Mouse (Mus musculus) midbrain, embryonic 13.5 days (tissue): ENCODE measurements around the gene Pknox1. TPM values are rescaled to one million over a fixed set of nuclear protein-coding genes. Genes with fewer than 3 reads are reported as not detected.
"Not testable (repeated sequence)": the region's sequence is repeated elsewhere in the genome, so short reads cannot be mapped to it uniquely, and the experiment has no call there.

Source experiments
- ATAC-seq: fragments of 200-750 bp; cut with Nextera tagmentation; 2 replicates; pipeline ENCODE4 v1.8.0; 2017; ENCODE audit warnings: mild to moderate bottlenecking, moderate TSS enrichment, moderate library complexity
- H3K27ac ChIP-seq: fragments of 300-500 bp; sonication (generic); 2 replicates; pipeline ENCODE4 v1.5.1; 2015; ENCODE audit warnings: inconsistent platforms, mild to moderate bottlenecking, moderate library complexity
- H3K27me3 ChIP-seq: fragments of 300-500 bp; sonication (generic); 2 replicates; pipeline ENCODE4 v1.6.1; 2015; ENCODE audit warnings: mild to moderate bottlenecking, inconsistent platforms
- H3K36me3 ChIP-seq: fragments of 300-500 bp; sonication (generic); 2 replicates; pipeline ENCODE4 v1.6.1; 2015; ENCODE audit warnings: mild to moderate bottlenecking, inconsistent platforms
- H3K4me1 ChIP-seq: fragments of 300-500 bp; sonication (generic); replicated peaks from 2 replicates; pipeline ENCODE4 v1.6.1; 2015; ENCODE audit warnings: inconsistent platforms
- H3K4me2 ChIP-seq: fragments of 300-500 bp; sonication (generic); replicated peaks from 2 replicates; pipeline ENCODE4 v1.6.1; 2015; ENCODE audit warnings: moderate library complexity, mild to moderate bottlenecking, inconsistent platforms
- H3K4me3 ChIP-seq: fragments of 300-500 bp; sonication (generic); replicated peaks from 2 replicates; pipeline ENCODE4 v1.5.1; 2015; ENCODE audit warnings: mild to moderate bottlenecking, inconsistent platforms
- H3K9ac ChIP-seq: fragments of 300-500 bp; sonication (generic); replicated peaks from 2 replicates; pipeline ENCODE4 v1.6.1; 2015; ENCODE audit warnings: mild to moderate bottlenecking, inconsistent platforms
- H3K9me3 ChIP-seq: fragments of 300-500 bp; sonication (generic); 2 replicates; pipeline ENCODE4 v1.6.1; 2016; ENCODE audit warnings: mild to moderate bottlenecking, inconsistent platforms
- WGBS: fragments of 180-500 bp; shearing (Covaris S2); methylation state at CpG from one replicate; pipeline ENCODE4 v1.1.7; 2015; 5-methylcytosine and 5-hydroxymethylcytosine counted together
- polyA plus RNA-seq: library from polyadenylated mRNA; unstranded; fragments of >200 nt; fragmentation: Nextera tagmentation; extraction: Ambion mirVana; gene quantifications from 2 replicates; pipeline ENCODE4 v1.2.1, GENCODE M21; 2015

The Pknox1 gene
- polyA plus RNA-seq, 1 experiment from 2014 or later, result 24.6 TPM

DNA sequence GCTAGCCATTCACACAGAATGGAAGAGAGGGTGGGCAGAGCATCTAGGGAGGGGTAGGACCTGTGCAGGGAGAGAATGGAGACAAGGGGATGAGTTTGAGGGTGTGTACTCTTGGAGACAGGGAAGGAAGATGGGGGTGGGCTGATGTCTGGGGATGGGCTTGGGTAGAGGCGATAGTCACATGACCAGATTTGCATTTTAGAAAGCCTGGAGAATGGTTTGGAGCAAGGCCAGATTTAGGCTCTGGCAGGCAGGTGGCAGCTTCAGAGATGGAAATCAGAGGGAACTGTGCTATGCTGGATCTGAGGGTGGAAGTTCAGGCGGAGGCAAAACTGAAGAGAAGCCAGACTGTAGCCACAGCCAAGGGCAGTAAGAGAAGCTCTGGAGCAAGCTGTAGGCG is 15.8 kb downstream of the Pknox1 start:
- 0 out of 2 replicates have a peak overlapping the region, but pooled peaks have one; percentile 15 for H3K9ac ChIP-seq
- WGBS, result 34% methylated on average over 3 of the region's 3 CpGs
- peak; percentile 64 for ATAC-seq

DNA sequence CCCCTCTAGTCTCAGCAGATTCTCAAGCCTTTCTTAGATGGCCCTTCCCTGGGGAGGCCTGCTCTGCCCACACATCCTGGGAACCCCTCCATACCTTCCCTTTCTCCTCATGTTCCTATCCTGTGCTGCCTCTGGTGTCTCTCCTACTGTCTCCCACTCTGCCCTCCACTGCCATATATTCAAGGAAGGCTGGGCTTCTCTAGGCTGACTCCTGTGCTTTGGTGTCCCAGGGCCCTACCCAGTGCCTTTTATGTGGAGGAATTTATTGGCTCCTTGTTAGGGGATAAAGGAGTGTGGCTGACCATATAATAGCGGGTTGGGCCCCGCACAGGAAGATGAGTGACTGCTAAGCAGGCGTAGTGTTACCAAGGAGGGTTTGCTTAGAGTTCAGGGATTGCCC is 18.7 kb downstream of the Pknox1 start:
- H3K36me3 ChIP-seq, result peaks cover 6% of the 10 kb centered on the region; the same call in 1 of the 2 replicates
- no peak overlapping the region for H3K9ac ChIP-seq
- ATAC-seq, result no peak
- H3K9me3 ChIP-seq, result no peaks in the 10 kb centered on the region
- H3K4me2 ChIP-seq, result no peak overlapping the region
- peaks cover 26% of the 10 kb centered on the region for H3K4me1 ChIP-seq
- no peak overlapping the region for H3K4me3 ChIP-seq
- 0 out of 2 replicates have a peak overlapping the region, but pooled peaks have one; percentile 40 for H3K27ac ChIP-seq
- 79% methylated on average over 3 of the region's 3 CpGs for WGBS
- H3K27me3 ChIP-seq, result no peaks in the 10 kb centered on the region

More for the DNA sequence above, 15.8 kb downstream of the Pknox1 start:
- no peaks in the 10 kb centered on the region for H3K27me3 ChIP-seq
- H3K27ac ChIP-seq, result peak overlapping the region; percentile 75
- H3K36me3 ChIP-seq, result peaks cover 6% of the 10 kb centered on the region; the same call in 1 of the 2 replicates
- peaks cover 26% of the 10 kb centered on the region for H3K4me1 ChIP-seq
- H3K4me2 ChIP-seq, result no peak overlapping the region
- H3K4me3 ChIP-seq, result no peak overlapping the region
- no peaks in the 10 kb centered on the region for H3K9me3 ChIP-seq

DNA sequence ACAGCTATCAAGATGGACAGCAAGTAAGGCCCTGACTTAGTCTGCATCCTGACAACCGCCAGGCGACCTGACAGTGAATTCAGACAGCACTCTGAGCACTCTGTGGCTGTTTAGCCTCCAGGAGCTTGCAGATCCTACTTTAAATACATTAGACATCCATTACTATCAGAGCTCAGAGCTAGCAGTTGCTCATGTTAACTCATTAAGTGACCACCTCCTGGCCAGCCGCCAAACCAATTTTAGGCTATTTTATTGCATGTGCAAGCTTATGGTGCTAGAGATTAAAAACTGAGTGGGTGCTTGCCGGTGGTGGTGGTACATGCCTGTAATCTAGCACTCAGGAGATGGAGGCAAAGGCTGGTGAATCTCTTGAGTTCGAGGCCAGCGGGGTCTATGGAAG is 19.2 kb downstream of the Pknox1 start:
- H3K27me3 ChIP-seq, result no peaks in the 10 kb centered on the region
- peaks cover 11% of the 10 kb centered on the region for H3K36me3 ChIP-seq
- no peaks in the 10 kb centered on the region for H3K9me3 ChIP-seq
- ATAC-seq, result no peak
- WGBS, result 83% methylated on average over 6 of the region's 6 CpGs
- H3K4me1 ChIP-seq, result peaks cover 26% of the 10 kb centered on the region
- no peak overlapping the region for H3K4me3 ChIP-seq
- H3K27ac ChIP-seq, result no peak overlapping the region
- no peak overlapping the region for H3K4me2 ChIP-seq
- no peak overlapping the region for H3K9ac ChIP-seq

DNA sequence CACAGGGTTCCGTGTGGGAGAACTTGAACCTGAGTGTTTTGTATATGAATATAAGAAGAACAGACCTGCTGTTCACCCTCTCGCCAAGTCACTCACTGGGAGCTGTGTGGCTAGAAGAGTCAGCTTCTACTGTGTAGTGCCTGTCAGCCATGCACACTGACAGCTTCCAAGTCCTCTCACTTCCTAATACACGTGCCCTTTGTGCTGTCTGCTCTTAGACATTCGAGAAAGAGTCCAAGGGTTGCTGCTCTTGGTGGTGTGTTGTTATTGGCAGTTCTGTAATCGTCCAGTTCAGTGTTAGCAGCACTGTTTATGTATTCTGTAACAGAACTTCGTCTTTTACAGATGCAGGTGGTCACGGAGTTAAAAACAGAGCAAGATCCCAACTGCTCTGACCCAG is 23.6 kb downstream of the Pknox1 start:
- no peak overlapping the region for H3K4me2 ChIP-seq
- H3K9me3 ChIP-seq, result no peaks in the 10 kb centered on the region
- H3K4me1 ChIP-seq, result no peaks in the 10 kb centered on the region; the same call in 1 of the 2 replicates
- WGBS, result 86% methylated on average over 7 of the region's 7 CpGs
- H3K27ac ChIP-seq, result no peak overlapping the region
- peaks cover 48% of the 10 kb centered on the region for H3K36me3 ChIP-seq
- H3K4me3 ChIP-seq, result no peak overlapping the region
- ATAC-seq, result no peak
- no peak overlapping the region for H3K9ac ChIP-seq
- no peaks in the 10 kb centered on the region for H3K27me3 ChIP-seq

DNA sequence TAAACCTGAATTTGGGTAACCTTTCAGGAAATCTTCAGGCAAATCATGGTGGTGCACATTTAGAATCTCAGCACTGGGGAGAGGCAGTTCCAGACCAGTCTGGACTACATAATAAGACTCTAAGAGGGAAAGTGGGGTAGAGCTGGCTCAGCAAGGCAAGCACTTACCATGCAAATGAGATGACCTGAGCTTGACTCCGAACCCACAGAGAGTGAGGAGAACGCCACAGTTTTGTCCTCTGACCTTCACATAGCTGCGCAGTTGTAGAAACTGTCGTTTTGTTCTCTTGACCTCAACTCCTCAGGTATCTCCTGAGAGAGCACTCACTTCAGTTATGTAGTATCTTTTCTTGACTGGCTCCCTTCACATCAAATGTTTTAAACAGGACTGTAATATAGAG is 24.2 kb downstream of the Pknox1 start:
- no peak overlapping the region for H3K27ac ChIP-seq
- no peak overlapping the region for H3K9ac ChIP-seq
- no peak overlapping the region for H3K4me2 ChIP-seq
- no peaks in the 10 kb centered on the region for H3K27me3 ChIP-seq
- H3K9me3 ChIP-seq, result no peaks in the 10 kb centered on the region
- no peak overlapping the region for H3K4me3 ChIP-seq
- H3K4me1 ChIP-seq, result no peaks in the 10 kb centered on the region
- ATAC-seq, result no peak
- 90% methylated on average over 4 of the region's 4 CpGs for WGBS
- H3K36me3 ChIP-seq, result peaks cover 50% of the 10 kb centered on the region

DNA sequence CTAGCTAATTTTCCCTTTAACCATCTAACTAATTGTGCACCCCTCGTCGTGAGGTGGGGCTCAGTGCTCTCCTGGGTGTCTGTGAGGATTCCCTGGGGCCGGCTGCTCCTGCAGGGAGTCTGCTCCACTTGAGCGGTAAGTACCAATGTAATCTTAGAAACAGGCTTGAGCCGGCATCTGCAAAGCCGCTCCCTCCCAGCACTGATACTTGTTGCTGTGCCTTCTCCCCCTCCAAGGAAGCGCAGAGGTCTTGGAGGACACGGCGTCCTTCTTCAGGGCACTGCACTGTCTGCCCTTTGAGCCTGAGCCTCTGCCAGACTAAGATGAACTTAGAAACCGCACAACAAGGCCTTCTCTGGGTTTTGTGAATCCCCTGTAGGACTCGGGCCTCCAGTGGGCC is 26.3 kb downstream of the Pknox1 start:
- no peak overlapping the region for H3K9ac ChIP-seq
- H3K4me2 ChIP-seq, result no peak overlapping the region
- WGBS, result 84% methylated on average over 11 of the region's 11 CpGs
- peaks cover 57% of the 10 kb centered on the region for H3K36me3 ChIP-seq
- H3K4me1 ChIP-seq, result no peaks in the 10 kb centered on the region
- H3K27ac ChIP-seq, result no peak overlapping the region
- H3K27me3 ChIP-seq, result no peaks in the 10 kb centered on the region
- H3K4me3 ChIP-seq, result no peak overlapping the region
- ATAC-seq, result no peak
- H3K9me3 ChIP-seq, result no peaks in the 10 kb centered on the region

DNA sequence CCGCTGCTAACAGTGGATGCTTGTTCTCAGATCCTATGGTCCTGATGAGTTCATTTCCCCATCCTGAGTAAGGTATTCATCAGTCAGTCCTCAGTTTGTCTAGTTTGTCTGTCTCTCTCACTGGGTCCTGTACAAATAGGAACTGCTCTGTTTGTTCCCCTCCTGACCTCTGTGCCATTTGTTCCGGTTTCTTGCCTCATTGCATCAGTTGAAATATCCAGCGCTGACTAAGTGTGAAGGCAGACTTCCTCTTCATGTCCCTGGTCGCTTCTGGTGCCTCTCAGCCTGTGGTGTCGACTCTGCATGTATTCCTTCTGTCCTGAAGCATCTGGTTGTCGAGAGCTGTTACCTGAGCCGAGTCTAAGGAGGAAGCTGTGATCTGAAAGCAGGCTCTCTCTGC is 30.1 kb downstream of the Pknox1 start:
- WGBS, result 83% methylated on average over 7 of the region's 7 CpGs
- no peak overlapping the region for H3K9ac ChIP-seq
- no peaks in the 10 kb centered on the region for H3K27me3 ChIP-seq
- no peak overlapping the region for H3K4me3 ChIP-seq
- H3K36me3 ChIP-seq, result peaks cover 75% of the 10 kb centered on the region
- H3K27ac ChIP-seq, result peak overlapping the region; percentile 19; the same call in 1 of the 2 replicates
- H3K9me3 ChIP-seq, result no peaks in the 10 kb centered on the region
- no peak overlapping the region for H3K4me2 ChIP-seq
- ATAC-seq, result no peak
- H3K4me1 ChIP-seq, result no peaks in the 10 kb centered on the region

DNA sequence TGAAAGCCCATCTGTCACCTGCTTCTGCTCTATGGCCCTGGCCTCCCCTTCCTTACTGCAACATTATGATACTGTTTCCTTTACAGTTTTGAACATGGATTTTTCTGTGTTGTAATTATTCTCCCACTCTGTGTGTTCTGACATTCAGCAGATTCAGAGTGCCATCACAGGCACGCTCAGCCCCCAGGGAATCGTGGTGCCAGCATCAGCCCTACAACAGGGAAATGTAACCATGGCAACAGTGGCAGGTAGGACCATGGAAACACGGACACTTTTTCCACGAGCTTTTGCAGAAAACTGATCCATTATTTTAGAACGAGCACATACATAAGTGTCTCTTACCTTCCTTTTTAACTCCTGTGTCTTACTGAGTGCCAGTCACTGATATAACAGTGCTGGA is 30.5 kb downstream of the Pknox1 start:
- Histone ChIP-seq H3K27ac (peak overlapping the region; percentile 19; the same call in 1 of the 2 replicates), H3K9ac (no peak overlapping the region), H3K4me1 (no peaks in the 10 kb centered on the region), H3K4me2 (no peak overlapping the region), H3K27me3 (no peaks in the 10 kb centered on the region), H3K9me3 (no peaks in the 10 kb centered on the region), H3K4me3 (no peak overlapping the region), H3K36me3 (peaks cover 78% of the 10 kb centered on the region)
- no peak for ATAC-seq
- WGBS, result 75% methylated on average over 5 of the region's 5 CpGs

DNA sequence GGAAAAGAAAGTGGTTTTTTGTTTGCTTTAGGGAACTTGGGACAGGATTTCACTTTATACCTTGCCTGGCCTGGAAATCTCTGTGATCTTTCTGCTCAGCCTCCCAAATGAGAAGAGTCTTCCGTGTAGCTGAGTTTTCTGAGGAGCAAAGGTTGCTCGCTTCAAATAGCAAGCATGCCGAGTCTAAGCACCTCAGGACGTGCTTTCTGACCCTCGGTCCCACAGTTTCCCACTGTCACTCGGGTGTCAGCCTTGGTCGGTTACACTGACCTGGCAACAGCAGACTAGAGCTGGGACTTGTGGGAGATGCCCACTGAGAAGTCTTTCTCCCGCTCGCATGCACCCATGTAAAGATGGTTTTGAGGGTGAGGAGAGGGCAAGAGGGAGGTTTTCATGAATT is 33.4 kb downstream of the Pknox1 start:
- 90% methylated on average over 9 of the region's 9 CpGs for WGBS

DNA sequence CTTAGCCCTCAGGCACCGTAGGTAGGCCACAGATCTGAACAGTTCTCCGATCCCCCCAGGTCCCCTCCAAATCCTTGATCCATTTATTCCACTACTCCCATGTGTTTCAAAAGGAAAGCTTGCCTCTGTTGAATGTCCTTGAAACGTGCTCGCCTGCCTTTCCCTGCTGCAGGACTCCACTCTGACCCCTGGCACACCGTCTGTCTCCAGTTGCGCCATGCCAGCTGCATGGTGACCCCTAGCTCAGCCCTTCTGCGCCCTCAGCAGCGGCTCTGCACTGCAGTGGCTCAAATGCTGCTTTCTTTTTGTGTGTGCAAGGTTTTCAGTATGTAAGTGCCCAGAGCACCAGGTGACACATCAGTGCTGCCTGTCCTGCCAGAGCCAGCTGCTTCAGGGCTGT is 34.1 kb downstream of the Pknox1 start:
- Histone ChIP-seq H3K4me1 (no peaks in the 10 kb centered on the region), H3K9me3 (no peaks in the 10 kb centered on the region), H3K9ac (no peak overlapping the region), H3K4me2 (no peak overlapping the region), H3K27ac (no peak overlapping the region), H3K4me3 (no peak overlapping the region), H3K27me3 (no peaks in the 10 kb centered on the region), H3K36me3 (peaks cover 79% of the 10 kb centered on the region)
- 90% methylated on average over 8 of the region's 8 CpGs for WGBS
- ATAC-seq, result no peak

More for the DNA sequence above, 33.4 kb downstream of the Pknox1 start:
- Histone ChIP-seq H3K4me1 (no peaks in the 10 kb centered on the region), H3K4me3 (no peak overlapping the region), H3K9me3 (no peaks in the 10 kb centered on the region), H3K4me2 (no peak overlapping the region), H3K27ac (no peak overlapping the region), H3K27me3 (no peaks in the 10 kb centered on the region), H3K9ac (no peak overlapping the region), H3K36me3 (peaks cover 75% of the 10 kb centered on the region)
- ATAC-seq, result no peak

DNA sequence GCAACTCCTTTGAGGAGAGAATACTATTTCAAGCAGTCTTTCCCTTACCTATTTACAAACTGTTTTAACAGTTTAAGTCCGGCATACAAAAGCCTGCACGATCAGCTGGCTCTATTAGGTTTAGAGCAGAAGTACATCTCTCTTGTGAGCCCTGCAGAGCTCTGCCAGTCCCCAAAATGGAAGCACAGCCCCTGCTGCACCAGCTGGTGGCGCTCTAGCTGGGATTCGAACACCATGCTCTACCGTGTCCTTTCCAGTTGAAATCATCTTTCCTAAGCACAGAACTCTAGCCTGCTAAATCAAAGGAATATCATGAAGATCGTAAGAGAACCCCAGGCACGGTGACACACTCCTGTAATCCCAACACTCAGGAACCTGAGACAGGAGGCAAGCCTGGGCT is 41.9 kb downstream of the Pknox1 start:
- Histone ChIP-seq H3K9ac (no peak overlapping the region), H3K4me3 (no peak overlapping the region), H3K27ac (no peak overlapping the region), H3K4me1 (no peaks in the 10 kb centered on the region), H3K9me3 (no peaks in the 10 kb centered on the region), H3K27me3 (no peaks in the 10 kb centered on the region), H3K36me3 (peaks cover 54% of the 10 kb centered on the region), H3K4me2 (no peak overlapping the region)
- ATAC-seq, result no peak
- 77% methylated on average over 7 of the region's 7 CpGs for WGBS

DNA sequence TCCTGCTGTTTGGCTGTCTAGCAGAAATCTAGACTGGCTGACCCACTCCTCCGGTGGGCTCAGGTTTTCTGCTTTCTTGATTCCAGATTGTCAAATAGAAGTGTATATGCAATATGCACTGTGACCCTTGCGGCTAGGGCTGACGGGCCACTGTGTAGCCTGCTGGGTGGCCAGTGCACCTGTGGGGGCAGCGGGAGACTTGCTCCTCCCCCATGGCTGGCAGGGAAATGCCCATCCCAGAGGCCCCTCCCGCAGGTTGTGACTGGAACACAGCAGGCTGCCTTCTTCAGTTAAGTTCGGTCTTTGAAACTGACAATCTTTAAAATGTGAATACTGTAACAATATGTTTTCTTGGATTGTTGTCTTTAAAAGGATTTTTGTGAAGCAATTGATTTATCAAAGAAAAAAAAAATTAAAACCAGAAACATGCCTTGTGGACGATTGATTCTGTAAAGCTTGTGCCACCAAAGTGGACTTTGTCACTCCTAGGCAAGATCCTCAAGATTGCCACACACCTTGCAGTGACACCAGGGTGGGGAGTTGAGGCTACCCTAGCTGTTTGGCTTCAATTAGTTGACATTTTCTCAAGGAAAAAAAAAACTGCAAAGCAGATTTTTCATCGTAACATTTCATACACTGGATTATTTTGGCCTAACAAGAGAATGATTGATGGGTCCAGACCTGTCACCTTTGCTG is 42.9 kb downstream of the Pknox1 start:
- no peak overlapping the region for H3K4me3 ChIP-seq
- no peaks in the 10 kb centered on the region for H3K27me3 ChIP-seq
- H3K9me3 ChIP-seq, result no peaks in the 10 kb centered on the region
- ATAC-seq, result no peak
- 86% methylated on average over 8 of the region's 8 CpGs for WGBS
- peaks cover 46% of the 10 kb centered on the region for H3K36me3 ChIP-seq
- H3K9ac ChIP-seq, result no peak overlapping the region
- H3K4me1 ChIP-seq, result no peaks in the 10 kb centered on the region
- no peak overlapping the region for H3K27ac ChIP-seq
- H3K4me2 ChIP-seq, result no peak overlapping the region

DNA sequence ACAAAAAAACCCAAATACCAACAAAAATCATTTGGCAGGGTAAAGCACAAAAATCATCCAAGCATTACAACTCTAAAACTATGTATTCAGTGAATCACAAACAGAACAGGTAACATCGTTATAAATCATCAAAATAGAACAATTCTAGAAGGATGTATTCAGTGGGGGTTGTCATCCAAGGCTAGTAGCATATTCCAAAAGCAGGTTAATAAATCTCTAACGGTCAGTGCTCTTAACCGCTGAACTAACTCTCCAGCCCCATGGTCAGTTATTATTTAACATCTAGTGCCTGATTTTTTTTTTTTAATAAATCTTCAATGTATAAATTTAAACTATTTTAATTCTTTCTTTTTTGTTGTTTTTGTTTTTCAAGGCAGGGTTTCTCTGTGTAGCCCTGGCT is 44.6 kb downstream of the Pknox1 start:
- WGBS, result 97% methylated on average over 3 of the region's 3 CpGs
- H3K4me2 ChIP-seq, H3K4me1 ChIP-seq, H3K9me3 ChIP-seq, H3K9ac ChIP-seq, ATAC-seq, H3K27me3 ChIP-seq, H3K4me3 ChIP-seq, H3K27ac ChIP-seq: not testable (repeated sequence)
- peaks cover 28% of the 10 kb centered on the region for H3K36me3 ChIP-seq
